Mouse (Mus musculus): Measurements from ENCODE around the gene Map4k4. TPM values are rescaled to one million over a fixed set of nuclear protein-coding genes. Genes with fewer than 3 reads are reported as not detected.
A peak's percentile ranks its signal among the peaks of the same experiment; 100 is the strongest.

Map4k4 gene
- 222 and 231 TPM in 2 replicates for total RNA-seq (2017)

GRCm38 (mm10) chr1:39900181-39901005 lies at the start of gene Map4k4:
Map4k4 (plus strand) TSS chr1:39900913.
- ATAC-seq (replicated peaks in 1 of 2; ENCODE audit: insufficient read depth in 1 of 2, low FRiP score in 2 of 2, low TSS enrichment in 1 of 2, low read depth in 1 of 2, poor library complexity in 2 of 2, severe bottlenecking in 2 of 2), result peak in 1 of 2 experiments; percentile 34; a peak in 1 of 4 replicates

GRCm38 (mm10) chr1:39855949-39856348 lies 44.8 kb upstream of the Map4k4 start:
- no peak for ATAC-seq (replicated peaks in 1 of 2; ENCODE audit: insufficient read depth in 1 of 2, low FRiP score in 2 of 2, low TSS enrichment in 1 of 2, low read depth in 1 of 2, poor library complexity in 2 of 2, severe bottlenecking in 2 of 2)

GRCm38 (mm10) chr1:39856795-39857447 lies 43.8 kb upstream of the Map4k4 start:
- no peak for ATAC-seq (replicated peaks in 1 of 2; ENCODE audit: insufficient read depth in 1 of 2, low FRiP score in 2 of 2, low TSS enrichment in 1 of 2, low read depth in 1 of 2, poor library complexity in 2 of 2, severe bottlenecking in 2 of 2)

- no peak for ATAC-seq (replicated peaks in 1 of 2; ENCODE audit: insufficient read depth in 1 of 2, low FRiP score in 2 of 2, low TSS enrichment in 1 of 2, low read depth in 1 of 2, poor library complexity in 2 of 2, severe bottlenecking in 2 of 2)
These were observed 43.3 kb upstream of the Map4k4 start for GRCm38 (mm10) chr1:39857448-39857820.

- ATAC-seq (replicated peaks in 1 of 2; ENCODE audit: insufficient read depth in 1 of 2, low FRiP score in 2 of 2, low TSS enrichment in 1 of 2, low read depth in 1 of 2, poor library complexity in 2 of 2, severe bottlenecking in 2 of 2), result no peak
These were observed 41.5 kb upstream of the Map4k4 start for GRCm38 (mm10) chr1:39859213-39859612.

GRCm38 (mm10) chr1:39866367-39867141 lies 34.2 kb upstream of the Map4k4 start:
- ATAC-seq (replicated peaks in 1 of 2; ENCODE audit: insufficient read depth in 1 of 2, low FRiP score in 2 of 2, low TSS enrichment in 1 of 2, low read depth in 1 of 2, poor library complexity in 2 of 2, severe bottlenecking in 2 of 2), result no peak

- no peak for ATAC-seq (replicated peaks in 1 of 2; ENCODE audit: insufficient read depth in 1 of 2, low FRiP score in 2 of 2, low TSS enrichment in 1 of 2, low read depth in 1 of 2, poor library complexity in 2 of 2, severe bottlenecking in 2 of 2)
These were observed 33.6 kb upstream of the Map4k4 start for GRCm38 (mm10) chr1:39867142-39867525.

GRCm38 (mm10) chr1:39867966-39868593 lies 32.6 kb upstream of the Map4k4 start:
- ATAC-seq (replicated peaks in 1 of 2; ENCODE audit: insufficient read depth in 1 of 2, low FRiP score in 2 of 2, low TSS enrichment in 1 of 2, low read depth in 1 of 2, poor library complexity in 2 of 2, severe bottlenecking in 2 of 2), result no peak

- ATAC-seq (replicated peaks in 1 of 2; ENCODE audit: insufficient read depth in 1 of 2, low FRiP score in 2 of 2, low TSS enrichment in 1 of 2, low read depth in 1 of 2, poor library complexity in 2 of 2, severe bottlenecking in 2 of 2), result no peak
These were observed 31.7 kb upstream of the Map4k4 start for GRCm38 (mm10) chr1:39868825-39869571.

- ATAC-seq (replicated peaks in 1 of 2; ENCODE audit: insufficient read depth in 1 of 2, low FRiP score in 2 of 2, low TSS enrichment in 1 of 2, low read depth in 1 of 2, poor library complexity in 2 of 2, severe bottlenecking in 2 of 2), result no peak
These were observed 31.0 kb upstream of the Map4k4 start for GRCm38 (mm10) chr1:39869721-39870201.

GRCm38 (mm10) chr1:39877981-39878380 lies 22.7 kb upstream of the Map4k4 start:
- ATAC-seq (replicated peaks in 1 of 2; ENCODE audit: insufficient read depth in 1 of 2, low FRiP score in 2 of 2, low TSS enrichment in 1 of 2, low read depth in 1 of 2, poor library complexity in 2 of 2, severe bottlenecking in 2 of 2), result no peak

GRCm38 (mm10) chr1:39882505-39882904 lies 18.2 kb upstream of the Map4k4 start:
- ATAC-seq (replicated peaks in 1 of 2; ENCODE audit: insufficient read depth in 1 of 2, low FRiP score in 2 of 2, low TSS enrichment in 1 of 2, low read depth in 1 of 2, poor library complexity in 2 of 2, severe bottlenecking in 2 of 2), result no peak

- ATAC-seq (replicated peaks in 1 of 2; ENCODE audit: insufficient read depth in 1 of 2, low FRiP score in 2 of 2, low TSS enrichment in 1 of 2, low read depth in 1 of 2, poor library complexity in 2 of 2, severe bottlenecking in 2 of 2), result no peak
These were observed 15.8 kb upstream of the Map4k4 start for GRCm38 (mm10) chr1:39884803-39885515.

GRCm38 (mm10) chr1:39887997-39888396 lies 12.7 kb upstream of the Map4k4 start:
- ATAC-seq (replicated peaks in 1 of 2; ENCODE audit: insufficient read depth in 1 of 2, low FRiP score in 2 of 2, low TSS enrichment in 1 of 2, low read depth in 1 of 2, poor library complexity in 2 of 2, severe bottlenecking in 2 of 2), result no peak

- no peak for ATAC-seq (replicated peaks in 1 of 2; ENCODE audit: insufficient read depth in 1 of 2, low FRiP score in 2 of 2, low TSS enrichment in 1 of 2, low read depth in 1 of 2, poor library complexity in 2 of 2, severe bottlenecking in 2 of 2)
These were observed 11.3 kb upstream of the Map4k4 start for GRCm38 (mm10) chr1:39889429-39889828.

- no peak for ATAC-seq (replicated peaks in 1 of 2; ENCODE audit: insufficient read depth in 1 of 2, low FRiP score in 2 of 2, low TSS enrichment in 1 of 2, low read depth in 1 of 2, poor library complexity in 2 of 2, severe bottlenecking in 2 of 2)
These were observed 10.7 kb upstream of the Map4k4 start for GRCm38 (mm10) chr1:39889973-39890372.
